Mouse (Mus musculus): ENCODE measurements around the gene Lgals9.

The Lgals9 gene

GRCm38 (mm10) chr11:78916410-78916809, 68.3 kb downstream of the Lgals9 start:
- no peak for DNase-seq

GRCm38 (mm10) chr11:78915473-78915872, 69.3 kb downstream of the Lgals9 start:
- peak; percentile 14 to 33 for DNase-seq

Measured in cerebellum, postnatal 36 days (tissue).